Mouse (Mus musculus): ENCODE data around the gene Nr2f2. TPM values are rescaled to one million over a fixed set of nuclear protein-coding genes. Genes with fewer than 3 reads are reported as not detected.

Nr2f2 gene
- total RNA-seq, 4 experiments from 2014 or later: 20.1 to 32.6 (median 27.2) TPM

DNA sequence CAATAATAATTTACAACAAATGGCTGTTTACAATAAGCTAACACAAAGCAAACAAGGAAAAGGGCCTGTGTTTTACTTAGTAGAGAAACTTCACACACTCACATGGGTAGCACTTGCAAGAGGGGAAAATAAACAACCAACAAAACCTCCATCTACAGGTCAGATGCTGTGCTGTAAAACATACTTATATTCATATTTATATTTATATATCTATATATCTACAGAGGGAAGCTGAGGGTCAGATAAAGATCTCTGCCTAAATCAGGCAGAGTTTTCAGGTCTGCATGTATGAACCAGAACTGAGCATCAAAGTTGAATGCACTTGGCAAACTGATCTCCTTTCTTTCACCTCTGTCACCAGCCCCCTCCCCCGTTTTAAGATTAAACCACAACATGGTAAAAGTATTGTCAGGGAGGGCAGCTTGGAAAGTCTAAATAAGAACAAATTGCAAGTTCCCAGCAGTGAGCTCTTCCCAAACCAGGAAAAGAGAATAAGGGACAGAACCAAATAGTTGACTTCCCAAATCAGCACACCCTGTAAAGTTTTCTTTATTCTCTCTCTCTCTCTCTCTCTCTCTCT is 14.5 kb downstream of the Nr2f2 start:
- no peak for DNase-seq (ENCODE audit: low spot score in 2 of 2)

DNA sequence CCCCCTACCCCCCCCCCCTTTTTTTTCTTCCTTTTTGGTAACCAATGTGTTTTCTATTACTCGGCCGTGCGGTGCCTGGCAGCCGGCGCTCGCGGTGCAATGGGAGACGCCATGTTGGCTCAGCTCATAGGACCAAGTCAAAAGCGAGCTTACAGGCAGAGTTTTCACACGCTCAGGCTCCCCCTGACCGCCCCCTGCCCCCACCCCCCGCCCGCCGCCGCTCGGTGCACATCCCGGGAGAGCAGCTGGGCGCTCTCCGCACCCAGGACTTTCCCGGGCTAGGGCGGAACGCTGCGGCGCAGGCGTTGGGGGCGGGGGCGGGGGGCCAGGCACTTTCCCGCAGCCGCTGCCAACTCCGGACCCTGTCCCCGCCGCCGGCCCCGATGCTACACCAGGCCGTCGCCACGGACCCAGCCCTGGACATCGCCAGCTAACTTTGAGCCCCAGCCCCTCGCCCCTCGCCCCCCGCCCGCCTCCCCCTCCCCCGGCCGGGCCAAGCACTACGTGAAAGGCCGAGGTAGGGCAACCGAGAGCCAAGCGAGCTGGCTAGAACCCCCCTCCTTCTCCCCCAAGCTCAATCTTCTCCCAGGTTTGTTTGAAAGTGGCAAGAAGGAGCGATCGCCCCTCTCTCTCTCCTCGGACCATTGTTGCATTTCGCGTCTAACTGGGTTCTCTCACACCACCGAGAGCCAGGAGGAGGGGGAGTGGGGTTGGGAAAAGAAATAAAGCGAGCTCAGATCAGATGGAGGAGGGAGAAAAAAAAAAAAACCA is 15.6 kb downstream of the Nr2f2 start:
- DNase-seq (ENCODE audit: low spot score in 2 of 2): no peak

DNA sequence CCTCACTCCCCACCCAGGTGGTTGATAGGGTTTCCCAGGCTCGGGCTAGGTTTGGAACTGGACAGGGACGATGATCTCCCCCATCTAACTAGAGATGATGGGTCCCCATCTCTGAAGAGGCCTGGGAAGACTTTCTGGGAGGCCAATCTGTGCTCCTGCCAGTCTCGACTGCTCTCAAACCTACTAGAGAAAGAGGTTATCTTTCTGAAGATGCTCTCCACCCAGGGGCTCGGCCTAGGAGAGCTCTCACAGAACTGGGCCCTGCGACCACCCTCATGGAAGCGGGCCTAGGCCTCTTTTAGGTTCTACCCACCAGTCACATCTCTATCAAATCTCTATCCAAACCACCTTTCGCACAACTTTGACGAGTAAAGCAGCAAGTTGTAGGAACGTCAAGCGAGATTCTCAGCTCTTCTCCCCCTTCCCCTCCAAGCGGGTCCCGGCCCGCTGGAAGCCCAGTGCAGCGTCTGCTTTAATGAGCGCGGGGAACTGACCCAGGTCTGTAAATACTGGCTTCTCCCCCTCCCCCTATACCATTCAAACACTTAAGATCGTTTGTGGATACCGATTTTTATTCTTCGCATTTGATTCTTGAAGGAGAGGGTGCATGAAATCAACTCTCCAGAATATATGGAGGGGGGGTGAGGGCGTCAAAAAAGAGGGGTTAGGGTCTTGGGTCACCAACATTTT is 16.4 kb downstream of the Nr2f2 start:
- DNase-seq (ENCODE audit: low spot score in 2 of 2): no peak

DNA sequence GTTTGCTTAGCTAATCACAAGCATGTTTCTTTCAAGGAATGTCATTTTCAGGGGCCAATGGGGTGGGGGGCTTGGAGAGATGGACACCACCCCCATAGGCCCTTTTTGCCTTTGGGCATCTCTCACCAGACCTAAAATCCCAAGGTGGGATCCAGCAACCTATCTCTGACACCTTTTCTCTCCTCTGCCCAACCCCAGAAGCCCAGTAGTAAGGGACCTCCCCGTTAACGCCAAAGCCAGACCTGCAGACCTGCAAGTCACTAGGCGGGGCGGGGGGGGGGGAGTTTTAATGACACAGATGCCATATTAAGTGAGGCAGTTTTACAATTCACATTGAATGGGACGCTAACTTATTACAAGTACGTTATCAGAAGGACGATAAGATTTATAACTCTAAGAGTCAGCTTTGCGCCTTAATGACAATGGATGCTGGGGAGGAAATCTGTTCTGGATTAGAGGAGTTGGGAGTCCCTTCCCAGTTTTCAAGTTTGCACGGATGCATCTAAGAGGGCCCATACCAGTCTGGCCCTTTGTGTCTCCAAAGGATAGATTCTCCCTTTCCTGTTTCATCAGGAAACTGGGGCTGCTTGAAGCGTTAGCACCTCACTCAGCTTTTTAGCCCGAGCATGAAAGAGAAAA is 17.4 kb downstream of the Nr2f2 start:
- no peak for DNase-seq (ENCODE audit: low spot score in 2 of 2)

DNA sequence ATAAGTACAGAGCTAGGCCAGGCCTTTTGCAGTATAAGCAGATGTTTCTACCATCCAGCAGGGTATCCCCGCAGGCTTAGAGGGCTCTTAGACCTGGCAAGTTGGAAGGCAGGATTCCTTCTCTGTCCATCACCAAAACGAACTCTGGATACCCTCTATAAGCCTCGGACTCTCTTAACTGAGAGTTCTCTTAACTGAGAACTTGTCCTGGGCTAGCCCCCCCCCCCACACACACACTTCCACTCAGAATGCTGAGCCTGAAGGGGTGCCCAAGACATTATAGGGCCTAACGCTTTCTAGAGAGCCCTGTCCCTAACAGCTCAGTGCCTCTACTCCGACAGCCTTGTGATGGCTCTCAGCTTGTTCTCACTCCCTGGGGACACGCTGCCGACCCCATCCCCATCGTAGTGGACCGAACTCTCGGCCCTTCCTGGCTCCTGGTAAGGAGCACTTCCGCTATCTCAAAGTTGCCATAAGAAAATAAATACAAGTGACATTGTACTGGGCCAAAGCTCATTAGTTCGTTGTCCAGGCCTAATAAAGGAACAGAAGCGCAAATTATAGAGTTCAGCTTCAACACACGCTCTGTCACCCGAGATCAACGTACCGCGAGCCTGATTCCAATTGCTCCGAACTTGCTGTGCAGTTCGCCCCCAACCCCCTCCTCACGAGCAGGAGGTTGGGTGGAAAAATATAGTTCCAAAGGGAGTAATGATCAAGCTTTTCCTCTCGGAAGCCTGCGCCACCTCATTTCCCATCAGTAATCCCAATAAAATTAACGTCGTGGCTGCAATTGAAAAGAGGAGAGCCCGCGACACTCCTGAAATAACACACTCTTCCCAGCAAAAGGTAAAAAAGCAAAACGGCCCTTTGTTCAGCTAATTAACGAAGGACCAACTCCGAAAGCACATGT is 18.2 kb downstream of the Nr2f2 start:
- DNase-seq (ENCODE audit: low spot score in 2 of 2): no peak

DNA sequence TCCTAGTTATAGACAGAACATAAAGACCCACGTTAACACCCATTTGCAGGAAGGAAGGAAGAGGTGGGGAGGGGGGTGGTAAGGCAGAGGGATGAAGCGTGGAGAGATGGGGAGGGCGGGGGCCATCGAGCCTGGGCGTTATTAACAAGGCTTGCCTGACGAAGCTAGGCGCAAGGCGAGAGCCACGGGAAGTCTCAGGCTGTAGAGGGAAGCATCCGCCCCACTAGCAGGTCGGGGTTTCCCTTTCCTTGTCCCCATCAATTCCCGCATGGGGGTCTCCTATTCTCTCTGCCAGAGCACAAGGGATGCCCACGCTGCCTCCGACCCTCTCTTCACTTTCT is 18.9 kb downstream of the Nr2f2 start:
- DNase-seq (ENCODE audit: low spot score in 2 of 2): no peak

DNA sequence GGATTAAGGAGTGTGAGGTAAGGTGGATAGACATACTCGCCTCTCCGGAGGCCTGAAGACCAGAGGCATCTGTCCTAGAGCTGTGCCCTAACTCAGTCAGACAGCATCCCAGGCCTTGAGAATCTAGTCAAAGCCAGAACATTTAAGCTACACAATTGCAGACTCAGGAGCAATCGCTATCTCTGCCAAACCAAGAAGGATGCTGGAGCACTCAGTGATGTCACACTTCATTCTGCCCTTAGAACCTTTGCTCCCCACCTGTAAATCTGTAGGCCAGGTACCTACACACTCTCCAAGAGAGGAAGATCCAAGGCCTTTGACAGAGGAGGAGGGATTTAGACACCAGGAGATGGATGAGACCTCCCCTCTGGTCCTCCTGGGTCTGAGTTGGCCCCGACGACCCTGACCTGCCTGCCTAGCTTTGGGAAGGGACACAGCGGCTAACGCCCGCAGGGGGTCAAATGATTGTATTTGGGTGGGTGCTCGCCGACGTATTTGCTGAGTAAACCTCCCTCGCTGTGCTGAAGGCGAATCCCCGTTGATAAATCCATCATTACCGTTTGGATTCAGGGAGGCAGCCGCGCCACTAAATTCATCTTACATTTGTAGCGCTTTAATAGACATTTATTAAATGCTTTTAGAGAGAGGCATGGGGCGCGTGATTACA is 19.5 kb downstream of the Nr2f2 start:
- DNase-seq (ENCODE audit: low spot score in 2 of 2): no peak

DNA sequence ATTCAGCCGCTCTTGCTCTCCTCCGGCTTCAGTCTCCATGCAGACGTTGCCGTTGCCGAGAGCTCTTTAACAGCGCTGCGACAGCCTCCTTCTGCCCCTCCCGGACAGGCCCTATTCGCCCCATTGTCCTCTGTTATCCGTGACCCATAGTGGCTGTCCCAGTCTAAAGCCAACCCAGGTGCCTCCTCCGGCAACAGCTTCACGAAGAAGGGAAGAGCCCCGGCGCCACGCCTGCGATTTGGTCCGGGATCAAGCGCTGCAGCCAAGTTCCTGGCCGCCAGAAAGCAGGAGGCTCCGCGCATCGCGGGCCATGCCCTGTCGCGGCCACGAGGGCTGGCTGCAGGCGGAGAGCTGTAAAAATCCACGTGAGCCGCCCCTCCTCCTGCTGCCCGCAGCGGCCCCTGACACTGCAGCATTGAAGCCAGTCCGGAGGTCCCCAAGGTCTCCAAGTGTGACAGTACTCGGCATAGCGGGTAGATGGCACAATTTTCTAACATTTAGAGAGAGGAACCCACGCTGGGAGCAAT is 20.5 kb downstream of the Nr2f2 start:
- DNase-seq (ENCODE audit: low spot score in 2 of 2): no peak

DNA sequence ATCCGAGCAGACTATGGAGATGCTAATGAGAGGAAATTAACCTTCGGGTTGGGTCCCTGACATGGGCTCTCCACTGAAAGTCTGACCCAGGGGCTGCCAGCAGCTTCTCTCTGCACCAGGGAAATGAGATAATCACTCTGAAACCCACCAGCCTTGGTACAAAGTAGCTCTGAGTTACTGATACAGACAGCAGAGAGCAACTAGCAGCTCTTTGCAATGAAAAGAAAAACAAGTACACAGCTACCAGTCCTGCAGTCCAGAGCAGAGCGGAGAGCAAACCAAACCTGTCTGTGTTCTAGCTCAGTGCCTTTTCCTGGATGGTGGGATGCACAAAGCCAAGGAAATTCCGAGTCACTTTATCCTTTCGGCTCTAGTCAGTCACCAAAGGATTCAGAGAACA is 23.1 kb downstream of the Nr2f2 start:
- DNase-seq (ENCODE audit: low spot score in 2 of 2): no peak

DNA sequence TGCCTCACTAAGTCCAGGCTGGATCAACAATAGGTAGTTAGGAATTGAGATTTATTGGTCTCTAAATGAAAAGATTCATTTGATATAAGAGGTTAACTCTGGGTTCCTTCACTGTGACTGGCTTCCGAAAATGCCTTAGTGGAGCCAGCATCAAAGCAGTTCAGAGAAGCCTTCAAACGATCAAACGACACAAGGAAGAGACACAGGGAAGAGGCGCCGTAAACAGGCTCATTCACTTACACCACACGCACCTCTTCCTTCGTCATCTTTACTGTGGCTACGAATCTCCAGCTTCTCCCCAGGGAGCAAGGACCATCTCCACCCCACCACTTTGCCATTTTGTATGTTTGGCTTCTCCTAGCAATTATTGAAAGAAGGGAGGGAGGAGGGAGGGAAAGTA is 23.8 kb downstream of the Nr2f2 start:
- DNase-seq (ENCODE audit: low spot score in 2 of 2): no peak

DNA sequence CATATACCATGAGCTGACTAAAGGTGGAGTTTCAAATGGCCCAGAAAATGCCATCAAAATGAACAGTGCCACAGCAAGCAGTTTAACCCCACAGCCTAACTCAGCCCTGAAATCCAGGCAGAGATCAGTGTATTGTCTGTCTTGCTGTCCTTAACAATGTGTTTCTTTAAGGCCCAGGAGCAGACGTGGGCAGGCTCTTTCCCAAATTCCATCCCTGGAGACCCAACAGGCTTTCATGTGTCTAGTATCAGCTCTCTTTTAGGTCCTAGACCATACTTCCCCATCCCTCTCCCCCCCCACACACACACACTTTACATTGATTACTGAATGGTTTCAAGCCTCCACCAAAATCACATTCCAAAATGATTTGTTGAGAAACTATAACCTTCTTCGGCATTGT is 24.5 kb downstream of the Nr2f2 start:
- DNase-seq (ENCODE audit: low spot score in 2 of 2): no peak

DNA sequence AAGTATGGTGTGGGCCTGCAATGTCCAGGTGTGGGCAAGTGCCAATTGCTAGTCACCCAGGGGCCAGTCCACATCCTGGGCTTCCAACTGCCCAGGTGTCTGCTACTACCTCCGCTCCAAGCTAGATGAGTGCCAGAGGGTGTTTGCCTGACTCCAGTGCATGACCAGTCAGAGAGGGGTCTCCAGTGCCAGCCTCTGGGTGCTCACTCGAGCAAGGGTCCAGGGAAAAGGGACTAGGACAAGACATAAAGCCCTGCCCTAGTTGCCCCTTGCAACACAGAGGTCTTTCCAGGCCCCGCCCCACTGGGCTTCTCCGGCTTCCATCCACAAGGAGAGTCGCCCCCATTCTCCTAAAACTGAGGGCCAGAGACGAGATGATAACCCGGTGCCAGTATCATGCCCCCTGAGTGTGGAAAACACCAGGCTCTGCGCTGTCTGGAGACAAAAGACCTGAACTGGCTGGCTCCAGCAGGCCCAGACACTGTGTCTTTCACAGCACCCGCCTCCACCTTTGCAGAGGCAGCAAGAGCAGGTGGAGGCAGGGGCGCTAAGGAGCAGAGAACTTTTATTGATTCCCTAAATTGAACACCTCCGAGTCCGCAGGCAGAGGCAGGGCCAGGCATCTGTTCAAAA is 26.4 kb downstream of the Nr2f2 start:
- no peak for DNase-seq (ENCODE audit: low spot score in 2 of 2)

DNA sequence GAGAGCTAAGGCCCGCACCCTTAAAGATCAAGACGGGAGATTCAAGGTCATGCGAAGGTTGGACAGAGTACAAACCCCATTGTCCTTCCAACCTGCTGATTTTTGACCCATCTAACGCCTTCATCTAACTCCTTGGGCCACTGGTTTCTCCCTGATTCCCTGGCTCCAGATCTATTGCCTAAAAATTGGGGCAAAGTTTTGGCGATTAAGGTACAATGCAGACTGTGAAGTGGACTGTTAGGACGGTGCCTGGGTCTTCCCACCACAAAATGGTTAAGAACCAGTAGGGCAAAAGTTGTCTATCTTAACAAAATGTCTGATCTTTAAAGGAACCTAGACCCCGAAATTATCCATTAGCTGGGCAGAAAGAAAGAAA is 28.3 kb downstream of the Nr2f2 start:
- DNase-seq (ENCODE audit: low spot score in 2 of 2): no peak

DNA sequence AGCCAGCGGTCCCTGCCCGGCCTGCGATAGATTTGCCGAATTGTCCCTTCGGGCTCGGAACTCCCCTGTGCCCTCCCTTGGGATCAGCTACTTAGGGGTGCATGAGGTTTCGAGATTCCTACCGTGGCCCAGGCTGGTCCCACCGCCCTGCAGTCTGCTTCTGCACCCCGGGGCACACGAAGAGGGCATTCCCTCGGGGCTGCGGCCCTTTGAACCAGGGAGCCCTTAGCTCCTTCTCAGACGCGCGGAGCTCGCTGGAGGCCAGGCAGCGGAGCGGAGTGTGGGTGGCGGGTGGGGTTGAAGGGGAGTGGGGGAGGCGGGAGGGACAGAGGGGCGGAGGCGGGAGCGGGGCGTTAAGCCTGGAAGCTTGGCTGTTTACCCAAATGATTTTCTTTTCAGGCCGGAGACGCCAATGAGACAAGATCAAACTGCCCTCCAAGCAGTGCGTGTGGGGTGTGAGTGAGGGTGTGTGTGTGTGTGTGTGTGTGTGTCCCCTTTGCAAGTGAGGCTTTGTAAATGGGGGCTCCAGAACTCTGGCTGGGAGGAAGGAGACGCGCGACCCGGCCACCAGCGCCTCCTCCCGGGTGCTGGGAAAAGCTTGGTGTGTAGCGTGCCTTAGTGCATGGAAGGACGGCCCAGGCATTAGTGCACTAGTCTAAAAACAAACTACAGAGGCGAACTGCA is 28.8 kb downstream of the Nr2f2 start:
- no peak for DNase-seq (ENCODE audit: low spot score in 2 of 2)

DNA sequence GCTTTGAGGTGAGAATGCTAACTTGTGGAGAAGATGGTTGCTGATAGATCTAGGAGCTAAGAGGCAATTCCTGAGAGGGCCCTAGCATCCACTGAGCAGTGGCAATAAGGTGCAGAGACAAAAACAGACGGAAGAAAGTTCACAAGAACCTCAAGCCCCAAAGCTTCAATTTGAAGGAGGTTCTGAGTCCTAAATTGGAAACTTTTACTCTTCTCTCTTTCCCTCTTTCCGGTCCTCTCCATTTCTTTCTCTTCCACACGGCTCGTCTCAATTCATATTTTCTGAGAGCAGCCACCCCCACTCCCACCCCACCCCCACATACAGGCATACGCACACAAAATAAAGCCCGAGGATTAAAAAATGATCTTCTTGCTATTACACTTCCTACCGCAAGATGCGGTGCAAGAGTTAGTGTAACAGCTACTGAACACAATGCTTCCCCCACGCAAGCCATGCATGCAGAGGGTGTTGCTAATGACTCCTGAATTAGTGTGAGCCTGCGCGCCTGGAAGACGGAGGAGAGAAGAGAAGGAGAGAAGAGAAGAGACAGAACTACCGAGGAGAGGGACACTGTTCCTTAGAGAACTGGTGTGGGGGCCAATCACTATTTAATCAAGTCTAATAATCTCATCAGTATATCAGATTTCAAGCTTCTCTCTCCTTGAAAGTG is 29.8 kb downstream of the Nr2f2 start:
- no peak for DNase-seq (ENCODE audit: low spot score in 2 of 2)

DNA sequence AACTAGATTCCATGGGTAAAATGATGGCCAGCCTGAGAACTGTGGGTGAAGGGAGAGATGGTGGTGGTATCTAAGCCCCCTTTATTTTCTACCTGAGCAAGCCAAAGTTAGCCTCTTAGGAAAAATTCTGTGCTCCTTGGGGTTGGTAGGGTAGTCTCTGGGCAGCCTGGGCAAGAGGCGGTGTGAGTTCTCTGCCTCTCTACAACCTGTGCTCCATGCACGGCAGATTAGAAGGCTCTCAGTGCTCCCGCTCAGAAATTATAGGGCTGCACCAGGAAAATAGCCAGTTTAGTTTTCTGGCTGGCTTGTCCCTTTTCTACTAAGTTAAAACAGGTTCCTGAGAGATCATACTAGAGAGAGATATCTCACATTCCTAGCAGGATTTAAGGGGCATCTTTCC is 30.4 kb downstream of the Nr2f2 start:
- DNase-seq (ENCODE audit: low spot score in 2 of 2): no peak

DNA sequence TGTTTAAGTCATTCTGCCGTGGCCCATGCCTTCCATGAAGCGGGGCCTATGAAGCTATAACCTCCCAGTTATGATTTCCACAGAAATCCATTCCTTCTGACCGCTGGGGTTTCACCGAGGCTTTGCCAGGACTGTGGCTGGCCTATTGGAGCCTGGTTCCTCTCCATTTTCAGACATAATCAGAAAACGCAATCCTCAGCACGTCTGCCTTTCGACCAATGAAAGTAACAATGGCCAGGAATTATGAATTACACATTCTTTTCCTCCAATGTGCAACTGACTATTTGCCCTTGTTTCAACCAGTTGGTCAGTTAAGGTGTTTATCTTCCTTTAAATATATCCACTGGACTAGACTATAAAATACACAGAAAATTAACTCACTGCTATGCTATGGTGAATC is 31.1 kb downstream of the Nr2f2 start:
- DNase-seq (ENCODE audit: low spot score in 2 of 2): no peak

DNA sequence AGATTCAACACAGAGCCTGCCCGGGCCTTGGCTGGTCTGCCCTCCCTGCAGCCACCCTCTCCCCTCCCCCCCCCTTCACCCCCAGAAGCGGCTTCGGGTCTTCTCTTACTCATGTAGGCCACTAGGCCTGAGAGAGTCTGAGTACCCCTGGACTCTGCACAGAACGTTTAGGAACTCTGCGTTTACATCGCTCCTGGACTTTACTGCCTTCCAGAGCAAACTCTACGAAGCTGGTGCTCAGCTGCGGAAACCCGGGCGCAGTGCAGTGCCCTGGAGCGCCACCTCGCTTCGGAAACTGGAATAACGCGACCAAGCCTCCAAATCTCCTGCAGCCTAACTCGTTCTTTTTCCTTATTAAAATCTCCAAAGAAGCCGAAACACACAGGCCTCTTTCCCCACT is 31.7 kb downstream of the Nr2f2 start:
- peak in 1 of 2 experiments; percentile 82 for DNase-seq (ENCODE audit: low spot score in 2 of 2)

DNA sequence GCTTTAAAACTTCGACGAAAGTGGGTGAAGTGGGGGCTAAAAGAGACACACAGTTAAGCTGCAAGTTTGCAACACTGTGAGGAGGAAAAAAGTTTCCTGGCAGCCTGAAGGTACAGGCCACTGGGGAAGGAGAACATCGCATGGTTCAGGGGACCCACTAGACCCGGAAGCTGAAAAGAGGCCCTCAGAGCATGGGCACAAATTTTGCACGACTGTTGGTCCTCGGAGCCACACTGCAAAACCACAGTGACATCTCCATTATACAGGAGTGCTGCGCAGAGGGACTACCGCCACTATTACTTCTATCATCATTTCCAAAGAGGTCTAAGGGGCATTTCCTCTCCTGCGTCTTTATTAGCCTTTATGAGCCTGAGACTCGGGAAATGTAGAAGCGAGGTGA is 32.7 kb downstream of the Nr2f2 start:
- DNase-seq (ENCODE audit: low spot score in 2 of 2): no peak
